ENCODE assay signal across 22 mouse cellular contexts in genomic region chr1:174537491-174537890, GRCm38 (mm10). TPM values are rescaled to one million over a fixed set of nuclear protein-coding genes. Genes with fewer than 3 reads are reported as not detected.
DNase-seq lines count a peak whose midpoint lies in the region; ATAC-seq lines count a peak whose summit lies in the region.
"Had no signal": no experiment of that assay in that cellular context is flagged by ENCODE, and none has a peak within 500 bp of the region (broad histone marks: within the 10 kb centered on the region; RNA-seq: fewer than 3 reads in every experiment).

No protein-coding gene starts in this region.

- no peak overlapping the region for H3K4me3 ChIP-seq in forebrain, embryonic 13.5 days
- H3K4me3 ChIP-seq in forebrain, embryonic 11.5 days (ENCODE audit: low read depth, low read length), result no peak overlapping the region
- H3K4me3 ChIP-seq in midbrain, embryonic 13.5 days (replicated peaks), result no peak overlapping the region
- H3K4me3 ChIP-seq in midbrain, embryonic 15.5 days, result no peak overlapping the region
- no peak overlapping the region for H3K4me3 ChIP-seq in hindbrain, embryonic 13.5 days
- no peak overlapping the region for H3K4me3 ChIP-seq in neural tube, embryonic 14.5 days (ENCODE audit: low read depth, low read length)
- H3K4me3 ChIP-seq: embryonic facial prominence, embryonic 15.5 days; heart, embryonic 10.5 days; intestine, embryonic 15.5 days; midbrain, embryonic 12.5 days had no signal

- ATAC-seq in forebrain, embryonic 13.5 days, result peak; percentile 48; the same call in 1 of the 2 replicates
- no peak for ATAC-seq in forebrain, embryonic 11.5 days (replicated peaks; ENCODE audit: low FRiP score)
- no peak for ATAC-seq in midbrain, embryonic 13.5 days
- no peak for ATAC-seq in midbrain, embryonic 15.5 days (replicated peaks)
- ATAC-seq in hindbrain, embryonic 13.5 days (ENCODE audit: low FRiP score), result 0 out of 2 replicates have a peak, but pooled peaks have one; percentile 15
- no peak for ATAC-seq in neural tube, embryonic 14.5 days (ENCODE audit: low read depth)
- ATAC-seq: intestine, embryonic 15.5 days; lung, postnatal 0 days had no signal

- WGBS in forebrain, embryonic 13.5 days, result 49% methylated on average over 3 of the region's 3 CpGs
- WGBS in forebrain, embryonic 11.5 days, result 84% methylated on average over 3 of the region's 3 CpGs
- WGBS in midbrain, embryonic 13.5 days, result 58% methylated on average over 3 of the region's 3 CpGs
- WGBS in midbrain, embryonic 15.5 days, result 66% methylated on average over 3 of the region's 3 CpGs
- 59% methylated on average over 3 of the region's 3 CpGs for WGBS in hindbrain, embryonic 13.5 days
- WGBS in neural tube, embryonic 14.5 days, result 47% methylated on average over 3 of the region's 3 CpGs

- 0 out of 2 replicates have a peak, but pooled peaks cover 6% of the 10 kb centered on the region for H3K36me3 ChIP-seq in forebrain, embryonic 13.5 days (ENCODE audit: poor library complexity, severe bottlenecking)
- H3K36me3 ChIP-seq in forebrain, embryonic 11.5 days (ENCODE audit: control insufficient read depth, insufficient read depth, low read length), result no peaks in the 10 kb centered on the region
- H3K36me3 ChIP-seq in midbrain, embryonic 13.5 days, result 0 out of 2 replicates have a peak, but pooled peaks cover 6% of the 10 kb centered on the region
- H3K36me3 ChIP-seq in midbrain, embryonic 15.5 days (replicated peaks), result no peaks in the 10 kb centered on the region
- 0 out of 2 replicates have a peak, but pooled peaks cover 4% of the 10 kb centered on the region for H3K36me3 ChIP-seq in hindbrain, embryonic 13.5 days
- H3K36me3 ChIP-seq in neural tube, embryonic 14.5 days (ENCODE audit: control insufficient read depth, insufficient read depth, low read length), result no peaks in the 10 kb centered on the region
- H3K36me3 ChIP-seq: embryonic facial prominence, embryonic 15.5 days; heart, embryonic 10.5 days; intestine, embryonic 15.5 days had no signal

- no peak overlapping the region for H3K27ac ChIP-seq in forebrain, embryonic 13.5 days
- no peak overlapping the region for H3K27ac ChIP-seq in forebrain, embryonic 11.5 days (ENCODE audit: low read depth, low read length)
- H3K27ac ChIP-seq in midbrain, embryonic 13.5 days, result 0 out of 2 replicates have a peak overlapping the region, but pooled peaks have one; percentile 25
- no peak overlapping the region for H3K27ac ChIP-seq in midbrain, embryonic 15.5 days
- H3K27ac ChIP-seq in hindbrain, embryonic 13.5 days, result 0 out of 2 replicates have a peak overlapping the region, but pooled peaks have one; percentile 48
- H3K27ac ChIP-seq in neural tube, embryonic 14.5 days (ENCODE audit: low read depth, low read length), result peak overlapping the region; percentile 76
- H3K27ac ChIP-seq: embryonic facial prominence, embryonic 15.5 days; heart, embryonic 10.5 days; intestine, embryonic 15.5 days; midbrain, embryonic 12.5 days had no signal

- no peak overlapping the region for H3K9ac ChIP-seq in forebrain, embryonic 13.5 days
- no peak overlapping the region for H3K9ac ChIP-seq in forebrain, embryonic 11.5 days (ENCODE audit: low read length)
- no peak overlapping the region for H3K9ac ChIP-seq in midbrain, embryonic 13.5 days (replicated peaks)
- H3K9ac ChIP-seq in midbrain, embryonic 15.5 days, result no peak overlapping the region
- no peak overlapping the region for H3K9ac ChIP-seq in hindbrain, embryonic 13.5 days
- H3K9ac ChIP-seq in neural tube, embryonic 14.5 days (replicated peaks; ENCODE audit: low read depth, low read length), result no peak overlapping the region
- H3K9ac ChIP-seq: embryonic facial prominence, embryonic 15.5 days; intestine, embryonic 15.5 days; midbrain, embryonic 12.5 days had no signal

- DNase-seq in forebrain, embryonic 11.5 days (ENCODE audit: low spot score), result no peak
- DNase-seq in gastrocnemius, adult 8-10 months (ENCODE audit: low spot score in 2 of 2), result no peak
- DNase-seq in gastrocnemius, postnatal 10 days, result no peak
- DNase-seq: adrenal gland, postnatal 36 days; cerebellum, adult 11 months; cerebellum, adult 9-11 months; heart, postnatal 4 days; kidney, adult 8-10 months; kidney, postnatal 10 days; layer of hippocampus, postnatal 36 days; thymus, adult 18-20 months; thymus, postnatal 36 days had no signal

- no peaks in the 10 kb centered on the region for H3K9me3 ChIP-seq in forebrain, embryonic 13.5 days (replicated peaks)
- no peaks in the 10 kb centered on the region for H3K9me3 ChIP-seq in forebrain, embryonic 11.5 days (ENCODE audit: control insufficient read depth, low read length)
- no peaks in the 10 kb centered on the region for H3K9me3 ChIP-seq in midbrain, embryonic 13.5 days
- no peaks in the 10 kb centered on the region for H3K9me3 ChIP-seq in midbrain, embryonic 15.5 days
- no peaks in the 10 kb centered on the region for H3K9me3 ChIP-seq in hindbrain, embryonic 13.5 days
- no peaks in the 10 kb centered on the region for H3K9me3 ChIP-seq in neural tube, embryonic 14.5 days (ENCODE audit: control insufficient read depth, low read length)
- H3K9me3 ChIP-seq: embryonic facial prominence, embryonic 15.5 days; heart, embryonic 10.5 days; intestine, embryonic 15.5 days; midbrain, embryonic 12.5 days had no signal

- no peaks in the 10 kb centered on the region for H3K27me3 ChIP-seq in forebrain, embryonic 13.5 days
- H3K27me3 ChIP-seq in forebrain, embryonic 11.5 days (ENCODE audit: control insufficient read depth, insufficient read depth, low read length), result no peaks in the 10 kb centered on the region
- H3K27me3 ChIP-seq in midbrain, embryonic 13.5 days, result no peaks in the 10 kb centered on the region
- H3K27me3 ChIP-seq in midbrain, embryonic 15.5 days (replicated peaks), result no peaks in the 10 kb centered on the region
- no peaks in the 10 kb centered on the region for H3K27me3 ChIP-seq in hindbrain, embryonic 13.5 days
- H3K27me3 ChIP-seq in neural tube, embryonic 14.5 days (ENCODE audit: control insufficient read depth, insufficient read depth, low read length), result no peaks in the 10 kb centered on the region
- H3K27me3 ChIP-seq: embryonic facial prominence, embryonic 15.5 days; intestine, embryonic 15.5 days; midbrain, embryonic 12.5 days had no signal

- no peak overlapping the region for H3K4me2 ChIP-seq in forebrain, embryonic 13.5 days
- H3K4me2 ChIP-seq in forebrain, embryonic 11.5 days (ENCODE audit: low read depth, low read length, severe bottlenecking), result no peak overlapping the region
- H3K4me2 ChIP-seq in midbrain, embryonic 13.5 days (replicated peaks), result no peak overlapping the region
- no peak overlapping the region for H3K4me2 ChIP-seq in midbrain, embryonic 15.5 days
- no peak overlapping the region for H3K4me2 ChIP-seq in hindbrain, embryonic 13.5 days
- H3K4me2 ChIP-seq in neural tube, embryonic 14.5 days (ENCODE audit: low read depth, low read length), result no peak overlapping the region
- H3K4me2 ChIP-seq: embryonic facial prominence, embryonic 15.5 days; intestine, embryonic 15.5 days; midbrain, embryonic 12.5 days had no signal

- peaks cover 17% of the 10 kb centered on the region for H3K4me1 ChIP-seq in forebrain, embryonic 13.5 days
- H3K4me1 ChIP-seq in forebrain, embryonic 11.5 days (replicated peaks; ENCODE audit: control insufficient read depth, insufficient read depth, low read length), result peaks cover 2% of the 10 kb centered on the region; the same call in 1 of the 2 replicates
- peaks cover 12% of the 10 kb centered on the region for H3K4me1 ChIP-seq in midbrain, embryonic 13.5 days (replicated peaks)
- peaks cover 11% of the 10 kb centered on the region for H3K4me1 ChIP-seq in midbrain, embryonic 15.5 days
- peaks cover 16% of the 10 kb centered on the region for H3K4me1 ChIP-seq in hindbrain, embryonic 13.5 days (replicated peaks)
- peaks cover 13% of the 10 kb centered on the region; the same call in 1 of the 2 replicates for H3K4me1 ChIP-seq in neural tube, embryonic 14.5 days (ENCODE audit: control insufficient read depth, insufficient read depth, low read length)
- H3K4me1 ChIP-seq: embryonic facial prominence, embryonic 15.5 days; heart, embryonic 10.5 days; intestine, embryonic 15.5 days had no signal

RNA-seq across cellular contexts. Expression of gene Fmn2, which starts 35.9 kb away (rescaled TPM):
- 7.1 and 7.3 TPM in 2 replicates for polyA plus RNA-seq in forebrain, embryonic 13.5 days (2015; fragmentation: Nextera tagmentation; extraction: Ambion mirVana)
- 5.5 and 8.0 TPM in 2 replicates for polyA plus RNA-seq in forebrain, embryonic 11.5 days (2014; fragmentation: Nextera tagmentation; extraction: Ambion mirVana)
- polyA plus RNA-seq in midbrain, embryonic 13.5 days (2015; fragmentation: Nextera tagmentation; extraction: Ambion mirVana), result 9.9 and 11.3 TPM in 2 replicates
- 8.5 and 9.0 TPM in 2 replicates for polyA plus RNA-seq in midbrain, embryonic 15.5 days (2015; fragmentation: Nextera tagmentation; extraction: Ambion mirVana)
- polyA plus RNA-seq in hindbrain, embryonic 13.5 days (2015; fragmentation: Nextera tagmentation; extraction: Ambion mirVana), result 7.5 and 8.3 TPM in 2 replicates
- polyA plus RNA-seq in neural tube, embryonic 14.5 days (2014; fragmentation: Nextera tagmentation; extraction: Ambion mirVana), result 11.1 and 14.5 TPM in 2 replicates
- under 1 TPM; 0.07 to 0.46 (median 0.31) TPM for total RNA-seq in gastrocnemius, adult 8-10 months (2022)
- total RNA-seq in gastrocnemius, postnatal 10 days (2021), result 1 to 10 TPM; 1.2 to 1.6 TPM

Comparison
In these comparisons a context has a peak if more than half of its experiments do, and no peak if none do; other contexts are left out.
1. ATAC-seq: peak in forebrain, embryonic 13.5 days (single experiment) and hindbrain, embryonic 13.5 days (single experiment); none in forebrain, embryonic 11.5 days (single experiment), midbrain, embryonic 13.5 days (single experiment), midbrain, embryonic 15.5 days (single experiment) and neural tube, embryonic 14.5 days (single experiment).
2. H3K27ac ChIP-seq: peak in midbrain, embryonic 13.5 days (single experiment), hindbrain, embryonic 13.5 days (single experiment) and neural tube, embryonic 14.5 days (single experiment); none in forebrain, embryonic 13.5 days (single experiment), forebrain, embryonic 11.5 days (single experiment) and midbrain, embryonic 15.5 days (single experiment).